Mouse (Mus musculus): ENCODE measurements around the gene Rbp4. TPM values are rescaled to one million over a fixed set of nuclear protein-coding genes. Genes with fewer than 3 reads are reported as not detected.

Gene Rbp4
- polyA plus RNA-seq, 1 experiment = not detected

GRCm38 (mm10) chr19:38124401-38125218, 471 bp downstream of the Rbp4 start:
- peaks cover 72% of the 10 kb centered on the region for H3K27me3 ChIP-seq (replicated peaks)
- H3K9me3 ChIP-seq = peaks cover 4% of the 10 kb centered on the region; the same call in 1 of the 2 replicates

GRCm38 (mm10) chr19:38123921-38124320, 1.2 kb downstream of the Rbp4 start:
- peaks cover 4% of the 10 kb centered on the region; the same call in 1 of the 2 replicates for H3K9me3 ChIP-seq
- peaks cover 13% of the 10 kb centered on the region for H3K4me1 ChIP-seq
- H3K4me3 ChIP-seq (replicated peaks) = peak overlapping the region; percentile 59
- no peaks in the 10 kb centered on the region for H3K36me3 ChIP-seq (replicated peaks; ENCODE audit: low read length)
- TF ChIP-seq FLI1 (IDR thresholded peaks at IDR 0.05; ENCODE audit: low read length) (no peak), GATA1 (IDR thresholded peaks at IDR 0.05; ENCODE audit: borderline replicate concordance, low read length) (no peak)
- peaks cover 72% of the 10 kb centered on the region for H3K27me3 ChIP-seq (replicated peaks)

More at GRCm38 (mm10) chr19:38124401-38125218, 471 bp downstream of the Rbp4 start:
- no peak for TF ChIP-seq GATA1 (IDR thresholded peaks at IDR 0.05; ENCODE audit: borderline replicate concordance, low read length)
- no peak for TF ChIP-seq FLI1 (IDR thresholded peaks at IDR 0.05; ENCODE audit: low read length)
- peak overlapping the region; percentile 85 for H3K4me3 ChIP-seq (replicated peaks)
- H3K36me3 ChIP-seq (replicated peaks; ENCODE audit: low read length) = no peaks in the 10 kb centered on the region
- peaks cover 13% of the 10 kb centered on the region for H3K4me1 ChIP-seq

GRCm38 (mm10) chr19:38120123-38120760, 4.8 kb downstream of the Rbp4 start:
- no peaks in the 10 kb centered on the region for H3K36me3 ChIP-seq (replicated peaks; ENCODE audit: low read length)
- H3K4me3 ChIP-seq (replicated peaks) = no peak overlapping the region
- peaks cover 56% of the 10 kb centered on the region for H3K27me3 ChIP-seq (replicated peaks)
- TF ChIP-seq FLI1 (IDR thresholded peaks at IDR 0.05; ENCODE audit: low read length) (no peak), GATA1 (IDR thresholded peaks at IDR 0.05; ENCODE audit: borderline replicate concordance, low read length) (no peak)
- H3K4me1 ChIP-seq = peaks cover 13% of the 10 kb centered on the region
- 0 out of 2 replicates have a peak, but pooled peaks cover 2% of the 10 kb centered on the region for H3K9me3 ChIP-seq

- Histone ChIP-seq H3K4me1 (no peaks in the 10 kb centered on the region), H3K27me3 (replicated peaks) (peaks cover 28% of the 10 kb centered on the region), H3K36me3 (replicated peaks; ENCODE audit: low read length) (no peaks in the 10 kb centered on the region), H3K9me3 (no peaks in the 10 kb centered on the region), H3K4me3 (replicated peaks) (no peak overlapping the region)
- no peak for TF ChIP-seq GATA1 (IDR thresholded peaks at IDR 0.05; ENCODE audit: borderline replicate concordance, low read length)
- TF ChIP-seq FLI1 (IDR thresholded peaks at IDR 0.05; ENCODE audit: low read length) = no peak
Observed at GRCm38 (mm10) chr19:38114834-38115491, 10.1 kb downstream of the Rbp4 start.

- no peak overlapping the region for H3K4me3 ChIP-seq (replicated peaks)
- no peaks in the 10 kb centered on the region for H3K4me1 ChIP-seq
- peaks cover 28% of the 10 kb centered on the region for H3K27me3 ChIP-seq (replicated peaks)
- no peaks in the 10 kb centered on the region for H3K36me3 ChIP-seq (replicated peaks; ENCODE audit: low read length)
- H3K9me3 ChIP-seq = no peaks in the 10 kb centered on the region
- TF ChIP-seq FLI1 (IDR thresholded peaks at IDR 0.05; ENCODE audit: low read length) = no peak
- TF ChIP-seq GATA1 (IDR thresholded peaks at IDR 0.05; ENCODE audit: borderline replicate concordance, low read length) = no peak
Observed at GRCm38 (mm10) chr19:38112575-38112974, 12.5 kb downstream of the Rbp4 start.

GRCm38 (mm10) chr19:38111056-38111455, 14.0 kb downstream of the Rbp4 start:
- TF ChIP-seq GATA1 (IDR thresholded peaks at IDR 0.05; ENCODE audit: borderline replicate concordance, low read length) = no peak
- TF ChIP-seq FLI1 (IDR thresholded peaks at IDR 0.05; ENCODE audit: low read length) = no peak
- H3K4me1 ChIP-seq = no peaks in the 10 kb centered on the region
- no peaks in the 10 kb centered on the region for H3K36me3 ChIP-seq (replicated peaks; ENCODE audit: low read length)
- H3K4me3 ChIP-seq (replicated peaks) = no peak overlapping the region
- H3K9me3 ChIP-seq = no peaks in the 10 kb centered on the region; the same call in 1 of the 2 replicates
- H3K27me3 ChIP-seq (replicated peaks) = peaks cover 26% of the 10 kb centered on the region

- H3K27me3 ChIP-seq (replicated peaks) = peaks cover 27% of the 10 kb centered on the region
- no peak overlapping the region for H3K4me3 ChIP-seq (replicated peaks)
- H3K4me1 ChIP-seq = no peaks in the 10 kb centered on the region
- TF ChIP-seq GATA1 (IDR thresholded peaks at IDR 0.05; ENCODE audit: borderline replicate concordance, low read length) (no peak), FLI1 (IDR thresholded peaks at IDR 0.05; ENCODE audit: low read length) (no peak)
- no peaks in the 10 kb centered on the region for H3K36me3 ChIP-seq (replicated peaks; ENCODE audit: low read length)
- H3K9me3 ChIP-seq = peaks cover 3% of the 10 kb centered on the region; the same call in 1 of the 2 replicates
Observed at GRCm38 (mm10) chr19:38109506-38110242, 15.4 kb downstream of the Rbp4 start.

- Histone ChIP-seq H3K9me3 (peaks cover 3% of the 10 kb centered on the region; the same call in 1 of the 2 replicates), H3K4me1 (no peaks in the 10 kb centered on the region), H3K4me3 (replicated peaks) (no peak overlapping the region), H3K36me3 (replicated peaks; ENCODE audit: low read length) (no peaks in the 10 kb centered on the region), H3K27me3 (replicated peaks) (peaks cover 22% of the 10 kb centered on the region)
- TF ChIP-seq GATA1 (IDR thresholded peaks at IDR 0.05; ENCODE audit: borderline replicate concordance, low read length) = no peak
- TF ChIP-seq FLI1 (IDR thresholded peaks at IDR 0.05; ENCODE audit: low read length) = no peak
Observed at GRCm38 (mm10) chr19:38107871-38108270, 17.2 kb downstream of the Rbp4 start.
